Mouse (Mus musculus): ENCODE data around the gene Adamts4.

The Adamts4 gene

GRCm38 (mm10) chr1:171309321-171309720 lies 59.1 kb downstream of the Adamts4 start:
- DNase-seq (ENCODE audit: low read depth, low spot score): no peak
